Mouse (Mus musculus): ENCODE results near the gene Srgap1. TPM values are rescaled to one million over a fixed set of nuclear protein-coding genes. Genes with fewer than 3 reads are reported as not detected.

Srgap1 gene
- total RNA-seq, 2 experiments from 2014 or later: 10.0 to 13.6 TPM

DNA sequence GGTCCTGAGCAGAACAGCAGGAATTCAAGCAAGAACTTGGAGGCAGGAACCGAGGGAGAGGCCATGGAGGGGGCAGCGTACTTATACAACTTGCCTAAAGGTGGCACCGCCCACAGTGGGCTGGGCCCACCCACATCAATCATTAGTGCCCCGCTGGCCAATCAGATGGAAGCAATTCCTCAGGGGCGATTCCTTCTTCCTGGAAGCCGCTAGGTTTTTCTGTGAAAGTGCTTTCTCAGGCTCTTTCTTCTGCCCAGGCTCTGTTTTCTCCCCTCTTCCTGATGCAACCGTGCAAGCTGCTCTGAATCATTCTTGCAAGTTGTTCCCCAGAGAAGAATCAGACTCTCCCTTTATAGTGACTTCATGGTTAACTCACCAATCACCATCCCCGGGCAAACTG lies 144.5 kb downstream of the Srgap1 start:
- intact Hi-C loops (cut with DNase I): no loop called here
- no peak for DNase-seq (ENCODE audit: low spot score in 2 of 2)

DNA sequence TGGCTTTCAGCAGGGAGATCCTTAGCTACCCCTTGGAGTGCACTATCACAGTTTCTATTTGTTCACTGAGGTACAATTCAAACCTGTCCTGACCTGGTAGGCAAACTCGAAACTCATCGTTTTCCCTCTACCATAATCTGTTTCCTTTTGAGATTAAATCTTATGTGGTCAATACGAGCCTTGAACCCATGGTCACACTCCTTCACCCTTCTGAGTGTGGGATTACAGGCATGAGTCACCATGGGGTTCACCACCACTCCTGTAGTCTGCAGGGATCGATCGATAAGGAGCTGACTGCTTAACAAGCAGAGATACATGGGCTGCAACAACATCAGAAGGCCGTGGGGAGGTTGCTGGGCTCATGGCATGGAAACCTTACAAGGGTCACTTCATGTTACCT lies 146.3 kb downstream of the Srgap1 start:
- DNase-seq (ENCODE audit: low spot score in 2 of 2): no peak
- intact Hi-C loops (cut with DNase I): no loop called here

DNA sequence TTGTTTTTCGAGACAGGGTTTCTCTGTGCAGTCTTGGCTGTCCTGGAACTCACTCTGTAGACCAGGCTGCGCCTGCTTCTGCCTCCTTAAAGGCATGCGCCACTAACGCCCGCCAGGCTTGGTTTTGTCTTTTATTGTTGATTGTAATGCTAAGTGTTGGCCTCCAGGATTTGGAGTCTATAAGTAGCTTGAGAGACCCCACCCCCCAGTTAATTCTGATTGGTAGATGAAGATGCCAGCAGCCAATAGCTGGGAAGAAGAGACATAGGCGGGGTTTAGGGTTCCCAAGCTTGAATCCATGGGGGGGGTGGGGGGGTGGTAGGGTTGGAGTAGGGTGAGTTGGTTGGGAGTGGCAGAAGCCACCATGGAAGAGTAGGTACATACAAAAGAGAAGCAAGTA lies 147.4 kb downstream of the Srgap1 start:
- intact Hi-C loops (cut with DNase I): no loop called here
- no peak for DNase-seq (ENCODE audit: low spot score in 2 of 2)

DNA sequence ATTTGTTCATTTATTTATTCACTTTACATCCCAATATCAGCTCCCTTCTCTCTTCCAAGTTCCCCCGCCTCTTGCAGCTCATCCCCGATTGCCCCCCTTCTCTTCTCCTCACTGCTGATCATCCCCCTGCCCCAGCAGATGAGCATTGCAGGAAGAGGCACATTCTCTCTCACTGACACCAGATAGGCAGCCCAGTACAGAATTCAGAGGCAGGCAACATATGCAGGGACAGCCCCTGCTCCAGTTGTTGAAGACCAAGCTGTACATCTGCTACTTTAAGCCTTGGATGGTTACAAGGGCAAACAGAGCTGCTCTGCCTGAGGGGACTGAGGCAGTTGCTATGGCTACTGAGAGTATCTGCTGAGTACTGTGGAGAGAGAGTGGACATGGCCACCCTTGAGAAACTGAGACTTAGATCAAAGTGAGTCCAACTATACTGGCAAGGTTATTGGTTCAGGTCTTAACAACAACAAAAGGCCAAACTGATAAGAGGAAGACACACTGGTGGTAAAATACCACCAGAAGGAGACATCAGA lies 149.2 kb downstream of the Srgap1 start:
- no peak for DNase-seq (ENCODE audit: low spot score in 2 of 2)
- intact Hi-C loops (cut with DNase I): no loop called here

DNA sequence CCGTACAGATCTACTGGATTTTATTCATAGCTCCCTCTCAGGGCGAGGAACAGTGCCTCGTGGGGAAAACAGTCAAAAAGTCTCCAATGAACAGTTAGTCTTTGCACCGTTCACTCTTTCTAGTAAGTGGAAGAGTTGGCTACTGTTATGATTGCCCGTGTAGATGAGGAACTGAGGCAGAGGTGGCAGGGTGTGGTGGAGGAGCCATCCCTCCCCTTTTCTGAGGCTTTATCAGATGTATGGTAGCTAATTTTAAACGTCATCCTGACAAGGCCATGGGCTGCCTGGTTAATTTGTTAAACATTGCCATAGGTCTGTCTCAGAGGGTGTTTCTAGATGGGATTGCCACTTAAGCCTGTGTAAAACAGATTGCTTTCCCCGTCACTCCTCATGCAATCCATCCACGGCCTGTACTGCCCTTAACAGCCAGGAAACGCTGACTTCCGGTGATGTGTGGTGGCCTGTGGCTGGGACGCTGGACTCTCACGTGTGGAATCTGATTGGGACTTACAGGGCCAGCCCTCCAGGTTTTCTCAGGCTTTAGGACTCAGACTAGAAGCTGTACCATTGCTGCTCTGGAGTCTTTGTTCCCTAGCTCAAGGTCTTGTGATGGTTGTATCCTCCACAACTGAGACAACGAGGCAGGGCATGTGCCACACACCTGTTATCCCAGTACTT lies 155.6 kb downstream of the Srgap1 start:
- intact Hi-C loops (cut with DNase I): no loop called here
- DNase-seq (ENCODE audit: low spot score in 2 of 2): no peak

DNA sequence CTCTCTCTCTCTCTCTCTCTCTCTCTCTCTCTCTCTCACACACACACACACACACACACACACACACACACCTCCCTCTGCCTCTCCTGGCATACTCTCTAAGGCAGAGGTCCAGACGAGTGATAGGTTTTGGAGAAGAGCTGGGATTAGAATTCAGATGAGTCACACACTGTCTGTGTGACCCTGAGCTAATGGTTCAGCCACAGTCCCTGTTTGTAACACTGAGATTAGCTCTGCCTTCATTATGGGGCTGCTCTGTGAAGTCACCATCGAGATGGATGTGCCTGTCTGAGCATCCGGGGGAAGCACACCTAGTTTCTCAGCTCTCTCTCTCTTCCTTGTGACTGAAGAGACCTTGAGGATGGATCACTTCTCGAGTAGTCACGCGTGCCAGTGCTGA lies 157.1 kb downstream of the Srgap1 start:
- no peak for DNase-seq (ENCODE audit: low spot score in 2 of 2)
- intact Hi-C loops (cut with DNase I): no loop called here

DNA sequence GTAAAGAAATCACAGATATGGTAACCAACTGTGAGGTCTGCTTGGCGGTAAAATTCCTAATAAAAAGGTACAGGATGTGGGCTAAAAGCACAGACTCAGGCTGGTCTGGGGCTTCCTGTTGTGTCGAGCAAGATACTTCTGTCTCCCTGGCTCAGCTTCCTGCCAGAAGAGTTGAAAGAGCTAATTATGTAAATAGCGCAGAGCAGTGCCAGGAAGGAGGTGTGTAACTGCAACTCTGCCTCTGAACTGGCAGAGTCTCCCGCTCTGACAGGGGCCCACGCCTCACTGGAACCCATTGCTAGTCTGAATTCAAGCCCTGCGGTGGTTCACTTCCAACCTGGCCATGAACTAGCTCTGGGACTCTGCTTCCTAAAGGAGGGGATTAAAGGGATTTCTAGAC lies 160.3 kb downstream of the Srgap1 start:
- intact Hi-C loops (cut with DNase I): no loop called here
- peak; percentile 42 to 43 for DNase-seq (ENCODE audit: low spot score in 2 of 2)

DNA sequence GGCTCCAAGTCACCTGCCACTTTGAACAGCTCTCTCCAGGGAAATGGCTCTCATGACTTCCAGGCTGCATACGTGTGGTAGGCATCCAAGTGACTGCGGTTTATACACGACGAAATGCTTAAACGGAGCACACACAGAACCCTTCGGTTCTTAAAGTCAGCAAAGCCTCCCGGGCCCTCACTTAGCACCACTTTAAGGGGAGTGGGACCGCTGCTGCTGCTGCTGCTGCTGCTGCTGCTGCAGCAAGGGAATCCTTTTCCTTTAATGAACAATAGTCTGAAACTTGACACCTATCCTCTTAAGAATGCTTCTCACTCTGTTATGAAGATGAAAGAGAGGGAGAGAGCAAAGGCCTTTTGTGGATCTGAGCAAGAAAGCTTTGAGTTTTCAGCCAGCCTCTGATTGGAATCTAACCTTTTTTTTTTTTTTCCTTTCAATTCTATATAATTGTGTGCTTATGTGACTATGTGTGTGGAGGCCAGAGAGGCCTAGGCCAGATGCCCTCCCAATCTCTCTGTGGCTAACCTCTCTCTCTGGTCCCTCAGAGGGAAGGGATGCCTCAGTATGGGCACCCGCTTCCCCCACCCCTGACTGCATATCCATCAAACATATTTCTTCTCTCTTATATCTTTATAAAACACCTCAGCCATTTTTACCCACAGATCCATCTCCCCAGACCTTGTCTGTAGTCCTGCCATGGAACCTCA lies 161.4 kb downstream of the Srgap1 start:
- DNase-seq (ENCODE audit: low spot score in 2 of 2): no peak
- intact Hi-C loops (cut with DNase I): no loop called here

DNA sequence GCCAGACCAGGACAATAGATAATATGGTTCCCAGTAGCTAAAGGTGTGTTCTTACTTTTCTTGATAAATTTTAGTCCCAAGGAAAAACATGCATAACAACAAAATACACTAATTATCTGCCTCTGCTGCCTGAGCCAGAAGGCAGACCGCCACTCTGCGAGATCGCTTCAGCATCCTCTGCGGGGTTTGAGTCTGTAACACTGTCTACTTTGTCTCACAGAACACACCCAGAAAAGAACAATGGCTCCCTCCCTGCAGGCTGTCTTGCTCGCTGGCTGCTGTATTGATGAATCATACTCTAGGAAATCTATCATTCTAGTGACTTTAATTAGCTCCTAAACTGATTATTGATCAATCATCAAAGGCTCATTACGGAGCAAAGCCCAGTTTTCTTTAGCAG lies 164.7 kb downstream of the Srgap1 start:
- DNase-seq (ENCODE audit: low spot score in 2 of 2): no peak

DNA sequence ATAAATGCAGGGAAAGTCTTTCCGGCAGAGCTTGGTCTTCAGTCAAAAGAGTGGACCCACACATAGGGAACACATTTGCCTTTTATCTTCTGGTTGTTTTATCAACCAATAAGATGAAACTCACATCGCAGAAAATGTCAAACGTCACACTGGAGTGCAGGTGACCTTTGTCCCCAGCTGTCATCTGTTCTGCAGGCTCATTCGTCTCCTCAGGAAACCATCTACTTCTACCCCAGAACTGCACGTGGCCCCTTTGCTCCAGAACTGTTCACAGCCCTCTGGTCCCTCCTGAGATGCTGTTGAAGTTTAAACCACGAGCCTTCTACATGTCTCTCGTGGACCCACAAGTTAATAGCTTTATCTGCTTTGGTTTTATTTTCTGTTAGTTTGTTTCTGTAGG lies 168.3 kb downstream of the Srgap1 start:
- intact Hi-C loops (cut with DNase I): no loop called here
- DNase-seq (ENCODE audit: low spot score in 2 of 2): no peak

More for the DNA sequence above, 164.7 kb downstream of the Srgap1 start:
- intact Hi-C loops (cut with DNase I): no loop called here

DNA sequence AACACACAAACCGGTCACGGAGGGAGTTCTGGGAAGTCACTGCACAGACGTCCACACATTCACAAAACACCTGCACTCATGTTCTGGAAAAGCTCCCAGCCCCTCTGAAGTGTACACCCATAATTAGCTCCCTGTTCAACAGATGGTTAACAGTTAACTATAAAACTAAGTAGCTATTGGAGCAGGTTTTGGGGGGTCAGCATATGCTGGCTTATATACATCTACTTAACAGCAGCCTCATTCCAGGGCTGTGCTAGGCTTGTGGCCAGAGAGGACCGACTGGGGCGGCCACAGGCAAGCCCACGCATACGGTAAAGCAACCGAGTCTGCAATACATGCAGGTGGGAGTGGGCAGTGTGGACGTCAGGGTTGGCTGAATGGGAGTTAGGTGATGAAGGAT lies 169.2 kb downstream of the Srgap1 start:
- DNase-seq (ENCODE audit: low spot score in 2 of 2): no peak
- intact Hi-C loops (cut with DNase I): no loop called here

DNA sequence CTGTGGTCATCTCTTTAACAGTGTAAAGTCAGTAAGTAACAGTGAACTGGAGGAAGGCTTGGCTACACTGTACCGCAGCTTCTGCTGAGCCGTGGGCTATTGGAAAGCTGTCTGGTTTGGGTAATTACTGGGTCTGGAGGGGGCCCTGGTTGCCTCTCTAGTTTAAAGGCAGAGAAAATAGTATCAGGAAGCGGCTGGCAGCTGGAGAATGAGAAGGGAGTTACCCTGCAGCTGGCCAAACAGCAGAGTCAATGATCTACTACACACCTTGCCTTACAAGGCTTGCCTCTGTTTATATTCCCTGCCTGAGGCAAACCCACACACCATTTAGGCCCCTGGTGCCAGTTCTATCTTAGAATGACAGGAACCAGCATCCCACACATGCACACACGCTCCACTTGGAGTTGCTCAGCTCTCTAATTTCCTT lies 174.0 kb downstream of the Srgap1 start:
- peak; percentile 14 to 22 for DNase-seq (ENCODE audit: low spot score in 2 of 2)
- intact Hi-C loops (cut with DNase I): no loop called here

DNA sequence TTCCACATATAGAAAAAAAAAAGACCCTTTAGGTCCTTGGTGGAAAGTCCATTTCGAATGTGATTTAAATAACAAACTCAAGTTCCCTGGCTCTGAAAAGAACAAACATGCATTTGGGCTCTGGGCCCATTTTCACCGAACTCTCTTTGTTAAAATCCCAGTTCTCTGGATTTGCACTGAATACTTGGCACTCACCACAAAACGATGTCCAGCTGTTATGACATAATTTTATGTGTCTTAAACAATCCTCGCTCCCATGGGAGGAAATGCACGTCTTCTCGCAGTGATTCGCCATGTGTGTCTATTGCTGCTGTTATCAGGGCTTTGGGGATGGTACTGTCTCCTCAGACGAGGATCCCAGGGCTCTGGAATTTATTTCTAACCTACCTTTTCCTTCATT lies 177.2 kb downstream of the Srgap1 start:
- intact Hi-C loops (cut with DNase I): no loop called here
- no peak for DNase-seq (ENCODE audit: low spot score in 2 of 2)

DNA sequence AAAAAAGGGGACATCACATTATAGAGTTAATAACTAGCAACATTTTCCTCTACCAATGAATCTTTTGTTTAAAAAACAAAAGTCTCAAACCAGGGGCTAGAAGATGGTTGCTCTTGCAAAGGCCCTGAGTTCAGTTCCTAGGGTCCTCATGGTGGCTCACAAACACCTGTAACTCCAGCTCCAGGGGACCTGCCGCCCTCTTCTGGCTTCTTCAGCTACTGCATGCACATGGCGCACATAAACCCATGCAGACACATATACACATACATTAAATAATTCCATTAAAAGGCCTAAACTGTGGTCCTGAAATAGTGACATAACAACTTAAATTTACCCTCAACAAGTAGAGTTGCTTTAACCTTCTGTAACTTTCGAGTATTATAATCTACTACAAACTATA lies 178.9 kb downstream of the Srgap1 start:
- intact Hi-C loops (cut with DNase I): no loop called here
- DNase-seq (ENCODE audit: low spot score in 2 of 2): no peak

DNA sequence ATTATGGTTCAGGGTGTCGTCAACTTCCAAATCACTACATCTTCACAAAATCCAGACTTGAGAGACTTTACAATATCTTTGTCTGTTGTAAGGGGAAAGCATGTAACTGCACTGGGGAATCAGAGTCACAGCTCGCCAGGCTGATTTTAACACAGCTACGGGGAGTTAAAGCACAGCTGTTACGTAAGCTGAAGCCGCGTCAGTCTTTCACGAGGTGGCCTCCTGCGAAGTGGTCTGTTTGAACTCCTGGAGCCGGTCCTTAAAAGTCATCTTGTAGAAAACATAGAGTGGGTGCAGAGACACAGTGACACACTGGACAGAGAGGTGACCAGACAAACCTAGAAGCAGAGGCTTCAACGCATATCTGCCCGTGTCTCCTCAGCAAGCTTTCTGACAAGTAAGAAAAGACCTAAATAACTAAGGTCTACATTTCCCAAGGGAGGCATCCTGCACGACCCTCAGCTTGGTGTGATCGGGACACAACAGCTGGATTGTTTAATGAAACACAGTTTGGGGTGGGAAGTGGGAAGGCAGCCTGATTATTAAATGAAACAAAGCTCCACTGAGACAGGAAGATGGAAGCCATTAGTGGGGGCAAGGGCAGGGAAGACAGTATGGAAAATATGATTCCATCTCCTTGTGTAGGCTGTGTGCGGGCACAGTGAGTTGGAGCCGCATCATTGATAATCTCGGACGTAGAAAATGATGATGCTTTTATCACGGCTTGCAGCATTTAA lies 181.4 kb downstream of the Srgap1 start:
- intact Hi-C loops (cut with DNase I): no loop called here
- DNase-seq (ENCODE audit: low spot score in 2 of 2): no peak

DNA sequence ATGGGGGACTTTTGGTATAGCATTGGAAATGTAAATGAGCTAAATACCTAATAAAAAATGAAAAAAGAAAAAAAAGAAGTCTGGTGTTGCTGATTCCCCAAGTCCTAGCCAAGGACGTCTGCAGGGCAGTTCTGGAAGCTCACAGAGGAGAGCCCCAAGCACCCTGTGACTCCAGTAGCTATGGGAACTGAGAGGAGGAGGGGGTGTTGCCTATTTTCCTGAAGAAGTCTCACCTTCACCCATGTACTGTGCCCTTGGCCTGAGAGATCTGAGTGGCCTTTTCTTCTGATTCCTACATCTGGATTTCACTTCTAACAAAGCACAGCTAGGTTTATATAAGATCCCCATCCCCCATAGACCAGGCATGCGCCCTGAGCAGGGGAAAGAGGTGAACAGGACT lies 186.2 kb downstream of the Srgap1 start:
- no peak for DNase-seq (ENCODE audit: low spot score in 2 of 2)

DNA sequence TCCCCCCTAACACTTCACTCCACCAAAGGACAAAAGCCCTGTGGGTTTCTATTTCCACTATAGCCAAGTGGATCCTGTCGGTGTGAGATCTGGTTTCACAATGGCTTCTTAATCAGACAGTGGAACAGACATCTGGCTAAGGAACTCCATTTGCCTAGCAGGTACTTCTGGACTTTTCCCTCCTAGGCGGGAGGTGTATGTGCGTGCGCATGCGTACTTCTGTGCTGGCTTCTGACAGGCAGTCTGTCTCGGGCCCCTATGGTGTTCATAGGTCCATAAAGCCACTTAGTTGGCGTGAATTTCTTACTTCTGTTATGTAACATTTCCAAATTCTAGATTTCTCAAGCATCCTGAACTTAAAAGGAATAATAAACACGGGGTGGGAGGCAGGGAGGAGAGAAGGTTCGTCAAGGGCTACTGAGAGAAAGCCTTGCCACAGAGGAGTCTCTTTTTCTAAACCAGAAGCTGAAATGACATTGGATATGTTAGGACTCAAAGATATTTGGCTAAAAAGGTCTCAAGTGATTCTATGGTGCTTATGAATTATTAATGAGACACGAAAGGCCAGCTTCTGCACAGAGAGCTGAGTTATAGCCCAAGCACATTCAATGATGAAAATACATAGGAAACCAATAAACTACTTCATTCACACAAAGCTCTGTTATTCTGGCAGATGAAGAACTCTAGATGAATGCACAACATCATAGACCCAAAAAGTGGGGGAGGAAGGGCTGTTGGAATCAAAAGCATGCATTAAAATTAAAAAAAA lies 187.1 kb downstream of the Srgap1 start:
- DNase-seq (ENCODE audit: low spot score in 2 of 2): no peak
- intact Hi-C loops (cut with DNase I): no loop called here

More for the DNA sequence above, 186.2 kb downstream of the Srgap1 start:
- intact Hi-C loops (cut with DNase I): no loop called here

DNA sequence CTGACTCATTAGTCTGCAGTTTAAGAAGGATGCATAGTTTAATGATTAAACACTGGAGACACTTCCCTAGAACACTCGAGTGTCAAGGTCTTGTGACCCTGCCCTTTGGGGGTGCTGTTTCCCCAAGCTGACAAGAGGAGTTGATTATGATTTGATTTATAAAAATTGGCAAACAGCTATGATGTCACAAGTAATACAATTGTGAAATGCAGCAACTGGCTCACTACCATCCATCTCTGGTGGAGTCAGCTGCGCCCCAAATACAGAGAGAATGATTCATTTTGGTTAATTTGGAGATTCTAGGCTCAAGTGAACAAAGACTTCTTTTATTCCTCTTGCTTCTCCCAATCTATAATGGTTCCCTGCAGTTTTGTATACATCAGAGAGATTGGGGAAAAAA lies 188.2 kb downstream of the Srgap1 start:
- intact Hi-C loops (cut with DNase I): no loop called here
- DNase-seq (ENCODE audit: low spot score in 2 of 2): no peak

DNA sequence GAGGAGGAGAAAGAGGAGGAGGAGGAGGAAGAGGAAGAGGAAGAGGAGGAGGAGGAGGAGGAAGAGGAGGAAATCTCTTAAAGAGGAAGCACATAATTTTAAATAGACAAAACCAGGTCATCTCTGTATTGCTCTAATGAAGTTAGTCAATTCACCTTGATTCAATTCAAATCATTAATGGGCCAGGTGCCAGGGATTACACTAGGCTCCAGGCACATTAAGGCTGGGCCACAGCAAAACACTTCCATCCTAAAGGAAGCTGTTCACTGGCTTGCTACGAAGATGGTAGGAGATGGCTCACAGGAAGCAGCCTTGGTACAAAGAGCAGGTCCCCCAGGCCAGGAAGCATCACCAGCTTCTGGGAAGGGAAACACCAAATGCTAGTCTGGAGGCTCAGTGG lies 189.0 kb downstream of the Srgap1 start:
- DNase-seq (ENCODE audit: low spot score in 2 of 2): no peak
- intact Hi-C loops (cut with DNase I): no loop called here
